Mouse (Mus musculus) c-Kit-negative CD71-positive TER-119-positive erythroid progenitor cells, embryonic 14.5 days (primary cell): ENCODE data around the gene Rps6ka4.

Experiments
- DNase-seq: peaks from one replicate; pipeline ENCODE4 v3.0.0-alpha.2; 2013; ENCODE audit warnings: low read depth, low spot score

Gene Rps6ka4

GRCm38 (mm10) chr19:6840475-6841291 is at the start of gene Rps6ka4:
Gene Rps6ka4, minus strand, starts transcription at chr19:6840636.
- DNase-seq: no peak

- no peak for DNase-seq
Observed at GRCm38 (mm10) chr19:6877965-6878364, 37.5 kb upstream of the Rps6ka4 start.

GRCm38 (mm10) chr19:6876799-6877198 is 36.4 kb upstream of the Rps6ka4 start:
- DNase-seq: no peak

DNA sequence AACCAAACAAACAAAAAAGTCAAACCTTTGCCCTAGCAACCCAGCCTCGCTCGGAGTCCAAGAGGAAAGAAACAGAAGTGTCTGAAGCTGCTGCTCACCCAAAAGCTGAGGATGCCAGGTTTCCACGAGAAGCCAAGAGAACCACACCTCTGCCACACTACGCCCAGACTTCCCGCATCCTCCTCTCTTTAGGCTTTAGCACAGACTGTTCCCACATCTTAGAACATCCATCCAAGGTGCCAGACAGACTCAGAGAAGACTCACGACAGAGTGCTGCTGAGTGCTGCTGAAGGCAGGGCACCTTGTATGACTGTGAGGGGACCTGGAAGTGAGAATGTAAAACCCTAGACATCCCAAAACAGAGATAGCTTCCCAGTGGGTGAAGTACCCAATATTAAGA is 35.4 kb upstream of the Rps6ka4 start:
- DNase-seq: no peak

GRCm38 (mm10) chr19:6874257-6874656 is 33.8 kb upstream of the Rps6ka4 start:
- no peak for DNase-seq

- no peak for DNase-seq
Observed at GRCm38 (mm10) chr19:6872701-6873100, 32.3 kb upstream of the Rps6ka4 start.

DNA sequence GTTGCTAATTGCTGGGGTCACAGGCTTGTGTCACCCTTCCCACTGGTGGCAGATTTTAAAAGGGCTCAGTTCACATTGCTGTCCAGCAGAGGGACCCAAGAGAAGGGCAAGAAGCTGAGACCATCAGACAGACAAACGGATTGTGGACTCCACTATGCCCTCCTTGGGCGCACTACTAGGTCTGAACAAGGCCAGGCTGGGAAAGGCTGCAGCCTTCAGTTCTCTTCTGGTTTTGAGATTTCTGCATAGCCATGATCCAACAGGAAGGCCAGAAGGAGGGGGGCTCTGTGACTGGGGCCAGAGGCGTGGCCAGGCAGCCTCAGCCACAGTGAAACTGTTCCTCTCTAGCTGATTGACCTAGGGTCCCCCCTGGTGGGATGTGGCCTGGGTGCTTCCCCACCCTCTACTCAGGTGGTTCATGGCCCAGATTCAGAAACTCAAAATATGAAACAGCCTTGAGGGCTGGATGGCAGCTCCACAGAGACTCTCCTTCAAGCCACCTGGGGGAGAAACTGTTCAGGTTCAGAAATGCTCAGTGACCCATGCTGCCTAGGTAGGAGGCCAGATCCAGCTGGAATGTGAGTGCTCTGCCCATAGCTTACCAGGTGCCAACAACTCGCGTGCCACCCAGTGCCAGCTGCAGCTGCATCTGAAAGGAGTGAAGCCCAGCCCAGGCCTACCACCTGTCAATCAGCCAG is 31.3 kb upstream of the Rps6ka4 start:
- DNase-seq: no peak

DNA sequence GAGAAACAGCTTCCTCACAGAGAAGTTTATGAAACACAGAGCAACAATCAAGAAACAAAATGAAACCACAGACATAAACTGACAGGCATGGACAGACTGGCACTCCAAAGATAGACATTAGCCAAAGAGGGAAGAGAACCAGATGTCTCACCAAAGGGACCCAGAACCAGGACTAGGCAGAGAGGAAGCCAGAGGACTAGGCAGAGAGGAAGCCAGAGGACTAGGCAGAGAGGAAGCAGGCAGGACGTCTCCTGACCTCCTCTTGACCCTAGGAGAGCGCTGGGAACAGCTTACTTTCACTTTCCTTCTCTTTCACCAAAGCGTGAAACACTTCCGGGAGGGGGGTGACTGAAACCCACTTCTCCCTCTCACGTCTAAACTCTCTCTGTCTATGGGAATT is 28.9 kb upstream of the Rps6ka4 start:
- peak; percentile 17 for DNase-seq

- DNase-seq: no peak
Observed at GRCm38 (mm10) chr19:6861451-6861850, 21.0 kb upstream of the Rps6ka4 start.

GRCm38 (mm10) chr19:6860706-6861105 is 20.3 kb upstream of the Rps6ka4 start:
- DNase-seq: no peak

- DNase-seq: no peak
Observed at GRCm38 (mm10) chr19:6859971-6860370, 19.5 kb upstream of the Rps6ka4 start.

DNA sequence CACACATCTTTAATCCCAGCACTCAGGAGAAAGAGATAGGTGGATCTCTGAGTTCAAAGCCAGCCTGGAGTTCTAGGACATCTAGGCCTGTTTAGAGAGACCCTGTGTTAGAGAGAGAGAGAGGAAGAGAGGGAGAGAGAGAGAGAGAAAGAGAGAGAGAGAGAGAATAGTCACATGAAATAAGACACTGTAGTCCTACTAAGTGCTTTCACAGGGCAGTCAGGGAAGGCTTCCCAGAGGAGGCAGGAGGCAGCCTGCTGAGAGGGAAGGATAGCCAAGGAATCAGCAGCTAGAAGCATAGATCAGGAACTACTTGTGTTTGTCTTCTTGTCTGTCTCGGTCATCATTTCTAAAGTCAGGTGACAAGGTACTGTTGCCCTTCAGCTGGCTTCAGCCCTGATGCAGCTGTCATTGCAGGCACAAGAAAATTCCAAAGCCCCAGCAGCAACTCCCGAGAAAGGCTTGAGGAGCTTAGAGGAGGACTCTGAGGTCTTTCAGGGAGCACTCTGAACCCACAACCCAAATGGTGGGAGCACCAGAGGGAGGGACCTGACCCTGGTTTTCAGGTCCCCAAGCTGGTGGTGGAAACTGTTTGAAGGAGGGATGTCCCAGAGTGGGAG is 18.7 kb upstream of the Rps6ka4 start:
- DNase-seq: no peak

GRCm38 (mm10) chr19:6858031-6858430 is 17.6 kb upstream of the Rps6ka4 start, which contains the start of gene Ccdc88b:
Gene Ccdc88b, minus strand, starts transcription at chr19:6858211.
- no peak for DNase-seq

DNA sequence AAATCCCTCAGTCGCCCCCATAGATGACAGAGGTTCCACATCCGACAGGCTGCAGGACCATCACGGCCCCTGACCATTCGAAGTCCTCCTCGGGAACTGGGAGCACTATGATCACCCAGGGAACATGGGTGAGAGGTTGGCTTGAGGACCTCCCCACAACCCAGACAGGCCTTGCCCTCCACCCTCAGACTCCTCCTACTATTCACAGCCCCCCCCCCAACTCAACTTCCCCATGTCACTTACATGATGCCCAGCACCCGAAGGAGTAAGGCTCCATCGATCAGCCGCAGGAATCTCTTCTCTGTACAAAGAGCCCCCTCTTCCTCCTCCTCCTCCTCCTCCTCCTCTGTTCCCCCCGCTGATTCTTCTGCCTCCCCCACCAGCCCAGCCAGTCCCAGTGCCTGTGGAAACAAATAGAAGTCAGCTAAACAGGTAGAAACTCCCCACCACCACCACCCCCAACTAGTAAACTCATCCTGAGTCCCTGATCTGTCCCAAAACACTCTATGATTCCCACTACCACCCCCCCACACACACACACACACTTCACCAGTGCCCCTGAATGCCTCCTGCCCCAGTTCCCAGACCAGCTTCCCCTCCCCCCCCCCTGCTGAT is 17.1 kb upstream of the Rps6ka4 start:
- DNase-seq: no peak

GRCm38 (mm10) chr19:6857003-6857360 is 16.5 kb upstream of the Rps6ka4 start:
- no peak for DNase-seq

GRCm38 (mm10) chr19:6856281-6857002 is 16.0 kb upstream of the Rps6ka4 start:
- DNase-seq: no peak

DNA sequence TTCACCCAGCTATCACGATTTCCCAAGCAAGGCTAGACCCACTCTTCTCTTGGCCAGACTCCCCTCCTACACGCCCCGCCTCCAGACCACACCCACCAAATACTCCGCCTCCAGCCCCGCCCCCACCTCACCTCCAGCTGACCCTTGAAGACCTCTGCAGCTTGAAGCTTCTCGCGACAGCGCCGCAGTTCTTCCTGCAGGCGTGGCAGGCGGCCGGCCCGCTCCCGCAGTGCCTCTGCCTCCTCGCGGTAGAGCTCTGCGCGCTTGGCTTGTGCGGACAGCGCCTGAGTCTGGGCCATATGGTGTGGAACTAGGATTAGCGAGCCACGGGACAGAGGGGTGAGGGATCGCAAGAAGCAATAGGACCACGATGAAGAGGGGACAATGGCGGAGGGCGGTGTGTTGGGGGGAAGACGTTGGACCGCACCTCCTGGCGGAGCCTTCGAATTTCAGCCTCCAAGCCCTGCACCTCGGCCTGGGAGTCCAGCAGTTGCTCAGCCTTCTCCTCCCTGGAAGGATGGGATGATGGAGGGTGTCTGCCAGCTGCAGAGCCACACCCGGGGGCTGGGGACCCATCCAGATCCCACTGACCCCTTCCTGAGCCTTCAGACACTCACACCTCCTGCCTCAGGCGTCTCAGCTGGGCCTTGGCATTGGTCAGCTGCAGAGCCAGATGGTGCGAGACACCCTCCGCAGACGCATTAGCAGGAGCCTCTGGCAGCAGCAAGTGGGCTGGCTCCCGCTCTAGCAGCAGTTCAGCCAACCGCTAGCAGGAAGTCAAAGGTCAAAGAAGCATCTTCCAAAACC is 15.0 kb upstream of the Rps6ka4 start:
- DNase-seq: no peak

GRCm38 (mm10) chr19:6854658-6855057 is 14.2 kb upstream of the Rps6ka4 start:
- DNase-seq: no peak

- DNase-seq: no peak
Observed at GRCm38 (mm10) chr19:6853903-6854302, 13.5 kb upstream of the Rps6ka4 start.

DNA sequence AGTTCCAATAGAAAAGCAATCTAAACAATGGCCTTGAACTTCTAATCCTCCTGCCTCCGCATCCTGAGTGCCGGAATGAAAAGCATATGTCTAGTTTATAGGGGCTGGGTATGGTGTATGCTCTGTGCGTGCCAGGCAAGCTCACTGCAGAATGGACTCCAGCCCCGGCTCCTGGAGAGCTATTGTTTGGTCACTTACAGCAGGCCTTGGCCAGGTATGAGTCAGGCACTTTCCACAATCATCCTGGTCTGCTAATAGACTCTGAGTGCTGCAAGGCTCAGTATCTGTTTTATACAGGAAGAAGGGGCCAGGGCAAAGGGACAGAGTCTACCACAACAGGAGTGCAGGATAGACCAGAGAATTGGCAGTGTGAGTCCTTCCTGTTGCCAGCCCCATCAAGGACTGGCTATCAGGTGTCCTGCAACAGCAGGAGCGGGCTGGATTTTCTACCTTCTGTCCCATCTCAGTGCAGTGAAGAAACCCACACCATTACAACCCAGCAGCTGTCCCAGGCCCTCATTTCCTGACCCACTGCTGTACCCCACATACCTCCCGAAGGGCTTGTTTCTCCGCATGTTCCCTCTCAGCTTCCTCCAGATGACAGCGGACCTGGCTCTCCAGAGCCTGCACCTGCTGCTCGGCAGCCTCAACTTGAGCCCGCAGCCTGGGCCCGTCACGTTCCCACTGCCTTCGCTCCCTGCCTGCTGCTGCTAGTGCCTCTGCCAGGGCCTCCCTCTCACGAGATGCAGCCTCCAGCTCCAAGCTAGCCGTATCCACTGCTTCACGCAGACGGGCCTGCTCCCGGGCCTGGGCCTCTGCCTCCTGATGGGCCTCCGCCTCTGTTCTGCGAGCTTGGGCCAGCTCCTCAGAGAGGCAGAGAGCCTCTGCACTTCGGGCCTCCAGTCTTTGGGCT is 12.2 kb upstream of the Rps6ka4 start:
- no peak for DNase-seq
